In the genomic region with DNA sequence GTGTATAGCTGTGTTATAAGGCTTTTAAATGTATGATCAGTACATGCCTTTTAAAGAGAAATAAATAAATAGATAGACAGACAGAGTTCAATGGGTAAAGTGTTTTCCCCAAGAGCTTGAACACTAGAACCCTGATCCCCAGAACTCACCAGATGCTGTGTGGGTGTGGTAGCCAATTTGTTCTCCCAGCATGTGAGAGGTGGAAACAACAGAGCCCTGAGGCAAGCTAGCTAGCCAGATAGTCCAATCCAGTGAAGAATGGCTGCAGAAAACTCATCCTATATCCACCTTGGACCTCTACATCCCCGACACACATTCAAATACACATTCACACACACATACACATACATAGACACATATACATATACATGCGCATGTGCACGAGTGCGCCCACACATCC, we compare ENCODE assay signal across 35 mouse cellular contexts.
"Had no signal": no experiment of that assay in that cellular context is flagged by ENCODE, and none has a peak within 500 bp of the region (broad histone marks: within the 10 kb centered on the region; RNA-seq: fewer than 3 reads in every experiment).

No protein-coding gene starts in this region.

- H3K27ac ChIP-seq: heart, adult 2 months; heart, embryonic 10.5 days; heart, embryonic 13.5 days; heart, embryonic 15.5 days; hindbrain, embryonic 10.5 days; hindbrain, embryonic 12.5 days; hindbrain, embryonic 13.5 days; hindbrain, embryonic 14.5 days; hindbrain, embryonic 15.5 days; hindbrain, postnatal 0 days; intestine, embryonic 15.5 days; kidney, embryonic 15.5 days; kidney, postnatal 0 days; layer of hippocampus, adult 2 months; left cerebral cortex, adult 2 months had no signal

- H3K4me2 ChIP-seq: heart, embryonic 11.5 days; heart, embryonic 12.5 days; heart, embryonic 13.5 days; heart, embryonic 15.5 days; hindbrain, embryonic 12.5 days; hindbrain, embryonic 13.5 days; hindbrain, embryonic 14.5 days; hindbrain, embryonic 15.5 days; intestine, embryonic 15.5 days; kidney, embryonic 15.5 days had no signal

- H3K4me1 ChIP-seq: intestine, embryonic 15.5 days had no signal

- H3K27me3 ChIP-seq: intestine, embryonic 15.5 days had no signal

- H3K9ac ChIP-seq: heart, embryonic 12.5 days; heart, embryonic 13.5 days; heart, embryonic 15.5 days; hindbrain, embryonic 12.5 days; hindbrain, embryonic 13.5 days; hindbrain, embryonic 14.5 days; hindbrain, embryonic 15.5 days; intestine, embryonic 15.5 days; kidney, embryonic 15.5 days had no signal

- ATAC-seq: hindbrain, embryonic 16.5 days; hindbrain, postnatal 0 days; inflammation-experienced regulatory T-cells, adult 6 months; intestine, embryonic 15.5 days; intestine, embryonic 16.5 days; intestine, postnatal 0 days had no signal

- H3K9me3 ChIP-seq: heart, embryonic 10.5 days; heart, embryonic 12.5 days; heart, embryonic 13.5 days; heart, embryonic 15.5 days; hindbrain, embryonic 10.5 days; hindbrain, embryonic 12.5 days; hindbrain, embryonic 13.5 days; hindbrain, embryonic 15.5 days; intestine, embryonic 15.5 days; kidney, embryonic 15.5 days had no signal

- DNase-seq: heart, adult 2 months; heart, postnatal 10 days; heart, postnatal 14 days; heart, postnatal 36 days; heart, postnatal 4 days; kidney, adult 11 months; kidney, adult 18-20 months; kidney, adult 2 months; kidney, adult 8-10 months; kidney, adult 9 months; kidney, postnatal 10 days; kidney, postnatal 14 days; kidney, postnatal 25 days; kidney, postnatal 4 days; layer of hippocampus, adult 9-11 months had no signal

- H3K36me3 ChIP-seq: heart, embryonic 10.5 days; heart, embryonic 12.5 days; heart, embryonic 13.5 days; heart, embryonic 15.5 days; hindbrain, embryonic 10.5 days; hindbrain, embryonic 12.5 days; hindbrain, embryonic 13.5 days; hindbrain, embryonic 15.5 days; intestine, embryonic 15.5 days; kidney, embryonic 15.5 days had no signal

- H3K4me3 ChIP-seq: heart, adult 2 months; heart, embryonic 10.5 days; heart, embryonic 12.5 days; heart, embryonic 13.5 days; heart, embryonic 15.5 days; hindbrain, embryonic 10.5 days; hindbrain, embryonic 12.5 days; hindbrain, embryonic 13.5 days; hindbrain, embryonic 15.5 days; intestine, embryonic 15.5 days; kidney, embryonic 15.5 days; layer of hippocampus, adult 2 months; left cerebral cortex, adult 2 months had no signal
